Mouse (Mus musculus) hindbrain, postnatal 0 days (tissue): ENCODE measurements at regions not wholly inside any gene's neighbourhood (a gene's known extent, or its start where the extent isn't known, plus 50 kb on each side); places are given as distances from the start of the nearest gene placed in this dataset.

Experiments
- ATAC-seq: fragments of 200-750 bp; cut with Nextera tagmentation; 2 replicates; pipeline ENCODE4 v1.8.0; 2017; ENCODE audit warnings: mild to moderate bottlenecking, moderate TSS enrichment, moderate library complexity
- DNase-seq: peaks from one replicate; pipeline ENCODE4 v3.0.0-alpha.2; 2015; ENCODE audit warnings: low spot score
- H3K27ac ChIP-seq: fragments of 300-500 bp; sonication (generic); 2 replicates; pipeline ENCODE4 v1.5.1; 2014; ENCODE audit warnings: mild to moderate bottlenecking
- H3K27me3 ChIP-seq: fragments of 300-500 bp; sonication (generic); 2 replicates; pipeline ENCODE4 v1.6.1; 2014; ENCODE audit warnings: low read length, mixed read lengths; ENCODE audit not compliant: insufficient read depth
- H3K36me3 ChIP-seq: fragments of 300-500 bp; sonication (generic); 2 replicates; pipeline ENCODE4 v1.6.1; 2014; ENCODE audit warnings: low read length, mixed read lengths; ENCODE audit not compliant: insufficient read depth
- H3K4me1 ChIP-seq: fragments of 300-500 bp; sonication (generic); 2 replicates; pipeline ENCODE4 v1.6.1; 2014; ENCODE audit warnings: antibody characterized with exemption, low read length, mixed read lengths; ENCODE audit not compliant: insufficient read depth
- H3K4me2 ChIP-seq: fragments of 300-500 bp; sonication (generic); 2 replicates; pipeline ENCODE4 v1.6.1; 2014; ENCODE audit warnings: low read depth, mild to moderate bottlenecking, low read length, moderate library complexity, mixed read lengths
- H3K4me3 ChIP-seq: fragments of 300-500 bp; sonication (generic); 2 replicates; pipeline ENCODE4 v1.5.1; 2014; ENCODE audit warnings: low read length
- H3K9ac ChIP-seq: fragments of 300-500 bp; sonication (generic); replicated peaks from 2 replicates; pipeline ENCODE4 v1.6.1; 2014; ENCODE audit warnings: mild to moderate bottlenecking, low read length, moderate library complexity, mixed read lengths
- H3K9me3 ChIP-seq: fragments of 300-500 bp; sonication (generic); 2 replicates; pipeline ENCODE4 v1.6.1; 2016; ENCODE audit warnings: low read length, mixed read lengths
- CTCF ChIP-seq: IDR thresholded peaks from 2 replicates; pipeline ENCODE4 v1.5.1; 2016; ENCODE audit warnings: antibody characterized with exemption, control low read depth, low read depth
- WGBS: fragments of 180-500 bp; shearing (Covaris S2); extraction: QIAGEN DNeasy Blood & Tissue Kit; methylation state at CpG from one replicate; pipeline ENCODE4 v1.1.7; 2014; 5-methylcytosine and 5-hydroxymethylcytosine counted together

DNA sequence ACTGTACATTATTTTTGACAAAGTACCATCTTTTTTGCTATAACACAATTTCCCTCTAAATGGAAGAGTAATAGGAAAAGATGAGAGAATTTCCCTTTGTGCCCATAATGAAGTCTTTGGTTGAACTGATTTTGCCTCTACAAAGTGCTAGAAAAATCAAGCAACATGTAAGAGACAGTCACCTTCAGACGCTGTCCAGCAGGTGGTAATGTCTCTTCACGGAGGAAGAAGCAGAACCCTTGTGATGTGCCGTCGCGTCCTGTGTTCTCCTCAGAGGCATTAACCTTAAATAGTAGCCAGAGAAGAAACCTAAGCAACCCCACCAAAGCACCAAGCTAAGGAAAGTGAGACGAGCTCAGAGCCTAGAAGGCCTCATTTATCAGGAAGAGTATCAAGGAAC lies 275.7 kb downstream of the Gm45692 start:
- Histone ChIP-seq H3K36me3 (no peaks in the 10 kb centered on the region), H3K27me3 (no peaks in the 10 kb centered on the region), H3K4me2 (no peak overlapping the region), H3K9me3 (no peaks in the 10 kb centered on the region), H3K27ac (no peak overlapping the region), H3K4me3 (no peak overlapping the region), H3K4me1 (no peaks in the 10 kb centered on the region), H3K9ac (no peak overlapping the region)
- peak; percentile 53 for TF ChIP-seq CTCF
- 77% methylated on average over 6 of the region's 6 CpGs for WGBS
- ATAC-seq (no peak), DNase-seq (peak; percentile 28)

DNA sequence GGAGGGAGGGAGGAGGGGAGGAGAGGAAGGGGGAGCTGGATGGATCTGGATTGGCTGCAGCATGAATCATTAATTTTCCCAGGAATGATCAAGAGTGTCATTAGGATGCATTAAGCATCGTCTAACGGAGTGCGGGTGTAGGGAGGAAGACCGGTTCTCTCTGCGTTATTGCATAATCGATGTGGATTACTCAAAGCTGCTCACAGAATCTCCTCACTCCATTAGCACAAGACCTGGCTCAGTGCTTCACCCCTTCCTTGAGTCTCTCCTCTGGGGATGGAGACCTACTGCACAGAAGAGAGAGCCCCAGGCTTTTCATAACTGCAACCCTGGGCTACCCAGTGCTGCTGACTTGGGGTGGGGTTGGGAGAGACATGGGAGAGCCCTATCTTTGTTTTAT lies 300.7 kb downstream of the Gm45692 start:
- 59% methylated on average over 6 of the region's 6 CpGs for WGBS
- H3K4me3 ChIP-seq: no peak overlapping the region
- H3K9me3 ChIP-seq: no peaks in the 10 kb centered on the region
- DNase-seq (no peak), ATAC-seq (no peak)
- H3K4me2 ChIP-seq: no peak overlapping the region
- no peak overlapping the region for H3K9ac ChIP-seq
- no peaks in the 10 kb centered on the region for H3K27me3 ChIP-seq
- H3K27ac ChIP-seq: no peak overlapping the region
- no peaks in the 10 kb centered on the region for H3K4me1 ChIP-seq
- no peaks in the 10 kb centered on the region for H3K36me3 ChIP-seq
- TF ChIP-seq CTCF: no peak

DNA sequence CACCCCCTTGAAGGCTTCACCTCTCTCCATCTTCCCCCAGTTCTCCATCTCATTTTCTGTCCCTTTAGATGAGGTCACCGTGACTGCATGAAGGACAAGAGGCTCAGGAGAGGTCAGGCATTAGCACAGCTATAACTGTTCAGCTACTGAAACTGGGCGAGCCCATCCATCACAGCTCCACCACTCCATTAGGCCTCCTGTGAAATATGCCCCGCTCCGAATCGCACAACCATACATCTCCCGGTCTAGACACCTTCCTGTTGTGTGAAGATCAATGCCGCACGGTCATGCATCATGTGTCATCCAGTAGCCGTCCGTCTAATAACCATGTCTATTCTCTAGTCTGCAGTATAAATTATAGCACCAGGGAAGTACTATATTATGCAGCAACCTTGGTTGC lies 301.2 kb downstream of the Gm45692 start:
- no peaks in the 10 kb centered on the region for H3K36me3 ChIP-seq
- no peak overlapping the region for H3K4me2 ChIP-seq
- no peak for TF ChIP-seq CTCF
- peak; percentile 40; the same call in 1 of the 2 replicates for ATAC-seq
- H3K4me3 ChIP-seq: no peak overlapping the region
- no peak overlapping the region for H3K27ac ChIP-seq
- H3K27me3 ChIP-seq: no peaks in the 10 kb centered on the region
- no peak overlapping the region for H3K9ac ChIP-seq
- DNase-seq: no peak
- no peaks in the 10 kb centered on the region for H3K4me1 ChIP-seq
- WGBS: 69% methylated on average over 10 of the region's 10 CpGs
- H3K9me3 ChIP-seq: no peaks in the 10 kb centered on the region

GRCm38 (mm10) chr8:26427311-26427710 lies 308.0 kb downstream of the Gm45692 start:
- DNase-seq (no peak), ATAC-seq (no peak)
- no peak for TF ChIP-seq CTCF
- Histone ChIP-seq H3K4me1 (no peaks in the 10 kb centered on the region), H3K9me3 (no peaks in the 10 kb centered on the region), H3K4me3 (no peak overlapping the region), H3K36me3 (no peaks in the 10 kb centered on the region), H3K27ac (no peak overlapping the region), H3K9ac (no peak overlapping the region), H3K27me3 (no peaks in the 10 kb centered on the region), H3K4me2 (no peak overlapping the region)
- WGBS: 90% methylated on average over 7 of the region's 7 CpGs

DNA sequence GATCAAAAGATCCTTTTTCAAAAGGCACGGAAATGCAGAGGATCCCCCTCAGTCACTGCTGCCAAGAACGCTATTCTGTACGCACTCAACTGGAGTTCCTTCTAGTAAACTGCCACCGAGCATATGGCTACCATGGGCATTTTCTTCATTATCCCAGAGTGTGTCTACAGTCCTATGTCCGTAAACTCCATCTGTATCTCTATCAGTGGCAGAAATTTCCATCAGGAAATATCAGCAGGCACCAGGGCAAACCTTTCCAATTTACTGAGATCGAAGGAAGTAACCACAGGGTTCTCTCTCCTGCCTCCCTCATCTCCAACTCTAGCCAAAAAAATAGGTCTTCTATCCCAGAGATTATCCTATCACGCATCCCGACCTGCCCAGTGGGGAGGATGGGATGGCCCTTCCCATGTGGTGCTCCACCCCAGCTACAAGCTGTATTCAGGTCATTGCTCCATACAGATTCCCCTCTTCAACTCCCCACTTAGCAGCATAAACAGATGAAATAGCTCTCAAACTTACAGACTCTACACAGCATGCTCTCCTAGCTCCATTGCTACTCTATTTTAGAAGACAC lies 310.5 kb downstream of the Gm45692 start:
- no peaks in the 10 kb centered on the region for H3K9me3 ChIP-seq
- 75% methylated on average over 8 of the region's 8 CpGs for WGBS
- H3K9ac ChIP-seq: no peak overlapping the region
- H3K27ac ChIP-seq: no peak overlapping the region
- H3K27me3 ChIP-seq: no peaks in the 10 kb centered on the region
- H3K4me2 ChIP-seq: no peak overlapping the region
- no peak for TF ChIP-seq CTCF
- H3K4me3 ChIP-seq: no peak overlapping the region
- no peak for ATAC-seq
- DNase-seq: no peak
- no peaks in the 10 kb centered on the region for H3K4me1 ChIP-seq
- no peaks in the 10 kb centered on the region for H3K36me3 ChIP-seq

DNA sequence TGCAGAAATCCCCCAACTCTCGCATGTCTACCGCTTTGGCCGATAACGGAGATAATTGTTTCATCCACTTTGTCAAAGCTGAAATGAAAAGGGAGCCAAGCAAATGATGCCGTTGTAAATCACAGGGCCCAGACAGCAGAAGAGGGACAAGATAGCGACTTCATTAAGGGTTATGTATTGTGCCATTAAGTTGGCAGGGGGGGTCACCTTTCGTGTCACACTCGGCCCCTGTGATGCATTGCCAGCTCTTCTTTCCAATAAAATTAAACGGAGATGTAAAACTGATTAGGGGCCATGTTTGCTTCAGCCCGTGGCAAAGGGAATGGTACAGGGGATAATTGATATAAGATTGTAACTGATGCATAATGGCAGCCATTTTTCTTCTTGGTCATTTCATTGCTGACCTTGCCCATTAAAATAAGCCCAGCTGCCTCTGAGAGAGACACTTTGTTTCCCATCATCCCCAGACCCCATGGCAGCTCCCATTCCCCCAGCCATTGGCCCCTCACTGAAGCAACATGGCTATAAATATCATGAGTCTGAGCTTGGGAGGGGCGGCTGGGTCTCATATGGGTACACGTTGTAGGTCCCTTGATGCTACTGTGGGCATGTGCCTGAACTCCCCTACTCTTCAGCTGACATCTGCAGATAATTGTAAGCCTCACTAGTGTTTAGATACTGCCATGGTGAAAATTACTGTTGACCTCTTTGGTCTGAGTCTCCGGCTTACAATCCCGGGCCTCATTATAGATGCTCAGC lies 313.0 kb downstream of the Gm45692 start:
- Histone ChIP-seq H3K36me3 (no peaks in the 10 kb centered on the region), H3K27me3 (no peaks in the 10 kb centered on the region), H3K9me3 (no peaks in the 10 kb centered on the region), H3K4me1 (no peaks in the 10 kb centered on the region), H3K27ac (no peak overlapping the region), H3K9ac (no peak overlapping the region), H3K4me2 (no peak overlapping the region), H3K4me3 (no peak overlapping the region)
- WGBS: 82% methylated on average over 14 of the region's 14 CpGs
- no peak for TF ChIP-seq CTCF
- no peak for ATAC-seq
- no peak for DNase-seq

- H3K27ac ChIP-seq: no peak overlapping the region
- 0 out of 2 replicates have a peak, but pooled peaks cover 3% of the 10 kb centered on the region for H3K4me1 ChIP-seq
- WGBS: 74% methylated on average over 11 of the region's 11 CpGs
Observed at GRCm38 (mm10) chr8:26436236-26436635, 316.9 kb downstream of the Gm45692 start.

More at GRCm38 (mm10) chr8:26436236-26436635, 316.9 kb downstream of the Gm45692 start:
- ATAC-seq (no peak), DNase-seq (no peak)
- no peaks in the 10 kb centered on the region for H3K36me3 ChIP-seq
- H3K4me3 ChIP-seq: no peak overlapping the region
- no peaks in the 10 kb centered on the region for H3K27me3 ChIP-seq
- no peak overlapping the region for H3K9ac ChIP-seq
- no peaks in the 10 kb centered on the region for H3K9me3 ChIP-seq
- TF ChIP-seq CTCF: no peak
- no peak overlapping the region for H3K4me2 ChIP-seq
